Mouse (Mus musculus): ENCODE results near the gene H2-T23. TPM values are rescaled to one million over a fixed set of nuclear protein-coding genes. Genes with fewer than 3 reads are reported as not detected.
"Not testable (repeated sequence)": the region's sequence is repeated elsewhere in the genome, so short reads cannot be mapped to it uniquely, and the experiment has no call there.

Gene H2-T23
- total RNA-seq, 2 experiments from 2014 or later = 3.0 to 3.6 TPM

- DNase-seq (ENCODE audit: low spot score in 2 of 2) = no peak
Measured at GRCm38 (mm10) chr17:36023710-36024654, 8.7 kb downstream of the H2-T23 start.

GRCm38 (mm10) chr17:36022922-36023321 lies 9.7 kb downstream of the H2-T23 start:
- no peak for DNase-seq (ENCODE audit: low spot score in 2 of 2)

GRCm38 (mm10) chr17:36022098-36022497 lies 10.6 kb downstream of the H2-T23 start:
- DNase-seq (ENCODE audit: low spot score in 2 of 2) = no peak

- DNase-seq (ENCODE audit: low spot score in 2 of 2) = no peak
Measured at GRCm38 (mm10) chr17:36021309-36021708, 11.3 kb downstream of the H2-T23 start.

- DNase-seq (ENCODE audit: low spot score in 2 of 2) = peak in 1 of 2 experiments; percentile 37
Measured at GRCm38 (mm10) chr17:36020191-36021073, 12.2 kb downstream of the H2-T23 start, which contains the start of gene H2-T24. Gene H2-T24 (minus strand): TSS chr17:36020560.

- no peak for DNase-seq (ENCODE audit: low spot score in 2 of 2)
Measured at GRCm38 (mm10) chr17:36019519-36019918, 13.1 kb downstream of the H2-T23 start.

- DNase-seq (ENCODE audit: low spot score in 2 of 2) = no peak
Measured at GRCm38 (mm10) chr17:36018979-36019378, 13.7 kb downstream of the H2-T23 start.

GRCm38 (mm10) chr17:36017046-36017445 lies 15.6 kb downstream of the H2-T23 start:
- DNase-seq (ENCODE audit: low spot score in 2 of 2) = no peak

- no peak for DNase-seq (ENCODE audit: low spot score in 2 of 2)
Measured at GRCm38 (mm10) chr17:36014977-36015376, 17.7 kb downstream of the H2-T23 start.

- DNase-seq (ENCODE audit: low spot score in 2 of 2) = not testable (repeated sequence)
Measured at GRCm38 (mm10) chr17:36004409-36004808, 28.2 kb downstream of the H2-T23 start.

GRCm38 (mm10) chr17:36003331-36003730 lies 29.3 kb downstream of the H2-T23 start:
- DNase-seq (ENCODE audit: low spot score in 2 of 2) = no peak

- DNase-seq (ENCODE audit: low spot score in 2 of 2) = no peak
Measured at GRCm38 (mm10) chr17:36001966-36002365, 30.7 kb downstream of the H2-T23 start.

- DNase-seq (ENCODE audit: low spot score in 2 of 2) = no peak
Measured at GRCm38 (mm10) chr17:36001121-36001897, 31.3 kb downstream of the H2-T23 start.

GRCm38 (mm10) chr17:36000349-36000748 lies 32.3 kb downstream of the H2-T23 start:
- DNase-seq (ENCODE audit: low spot score in 2 of 2) = no peak

- DNase-seq (ENCODE audit: low spot score in 2 of 2) = no peak
Measured at GRCm38 (mm10) chr17:35999356-35999755, 33.3 kb downstream of the H2-T23 start.

- DNase-seq (ENCODE audit: low spot score in 2 of 2) = no peak
Measured at GRCm38 (mm10) chr17:35998545-35999305, 33.9 kb downstream of the H2-T23 start.

GRCm38 (mm10) chr17:35997713-35998510 lies 34.7 kb downstream of the H2-T23 start:
- DNase-seq (ENCODE audit: low spot score in 2 of 2) = no peak

- DNase-seq (ENCODE audit: low spot score in 2 of 2) = peak; percentile 97
Measured at GRCm38 (mm10) chr17:35996949-35997348, 35.7 kb downstream of the H2-T23 start.

GRCm38 (mm10) chr17:35994879-35995240 lies 37.8 kb downstream of the H2-T23 start:
- DNase-seq (ENCODE audit: low spot score in 2 of 2) = no peak
